Mouse (Mus musculus): ENCODE measurements around the gene Sh3bgrl3.
"Not testable (repeated sequence)": the region's sequence is repeated elsewhere in the genome, so short reads cannot be mapped to it uniquely, and the experiment has no call there.

Sh3bgrl3 gene

DNA sequence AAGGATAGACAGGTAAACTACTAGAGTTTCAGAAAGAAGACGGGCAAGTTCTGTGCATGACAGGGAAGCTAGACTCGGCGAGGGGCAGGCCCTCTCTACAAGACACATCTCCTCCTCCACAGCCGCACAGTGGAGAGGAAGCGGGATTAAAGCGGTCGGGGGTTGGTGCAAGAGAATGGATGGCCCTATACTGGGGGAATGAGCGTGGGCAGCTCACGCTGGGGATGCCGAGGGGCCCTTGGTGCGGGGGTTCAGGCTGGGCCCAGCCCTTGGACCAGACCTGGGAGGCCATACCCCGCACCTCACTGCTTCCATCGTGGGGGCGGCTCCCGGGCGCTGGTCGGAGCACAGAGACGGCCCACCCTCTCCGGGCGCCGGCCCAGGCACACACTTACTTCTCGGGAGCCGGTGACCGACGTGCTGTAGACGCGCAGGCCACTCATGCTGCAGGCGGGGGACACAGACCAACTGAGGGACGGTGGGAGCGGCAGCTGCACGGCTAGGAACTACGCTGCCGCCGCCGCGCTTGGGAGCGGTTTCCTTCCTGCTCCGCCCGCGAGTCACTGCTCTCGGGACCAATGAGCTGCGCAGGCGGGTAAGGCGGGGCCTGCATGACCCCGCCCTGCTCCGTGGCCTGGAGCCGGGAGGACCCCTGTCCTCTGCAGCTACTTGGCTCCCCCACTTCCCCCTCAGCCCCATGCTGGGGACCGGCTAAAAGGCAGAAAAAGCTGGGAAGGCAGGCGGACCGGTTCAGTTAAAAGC is at the start of gene Sh3bgrl3:
TSS of gene Sh3bgrl3 (minus strand) at position 569 of the 762 bp plus-strand sequence.
- DNase-seq (ENCODE audit: extremely low spot score, low spot score): peak; percentile 84

DNA sequence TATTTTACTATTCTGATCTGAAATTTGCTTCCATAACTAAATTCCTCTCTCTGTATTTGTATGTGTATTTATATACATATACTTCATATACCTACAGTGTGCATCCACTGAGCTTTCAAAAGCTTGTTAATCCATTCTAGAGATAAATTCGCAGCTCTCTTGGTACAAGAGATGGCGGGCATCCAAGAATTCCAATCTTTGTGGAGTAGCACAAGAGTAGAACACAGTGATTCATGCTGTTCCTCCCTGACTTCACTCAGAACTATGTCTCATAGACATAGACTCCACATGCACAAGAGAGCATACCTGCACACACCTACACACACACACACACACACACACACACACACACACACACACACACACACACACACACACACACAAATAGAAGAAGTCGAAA is 43.8 kb upstream of the Sh3bgrl3 start:
- no peak for DNase-seq (ENCODE audit: extremely low spot score, low spot score)

DNA sequence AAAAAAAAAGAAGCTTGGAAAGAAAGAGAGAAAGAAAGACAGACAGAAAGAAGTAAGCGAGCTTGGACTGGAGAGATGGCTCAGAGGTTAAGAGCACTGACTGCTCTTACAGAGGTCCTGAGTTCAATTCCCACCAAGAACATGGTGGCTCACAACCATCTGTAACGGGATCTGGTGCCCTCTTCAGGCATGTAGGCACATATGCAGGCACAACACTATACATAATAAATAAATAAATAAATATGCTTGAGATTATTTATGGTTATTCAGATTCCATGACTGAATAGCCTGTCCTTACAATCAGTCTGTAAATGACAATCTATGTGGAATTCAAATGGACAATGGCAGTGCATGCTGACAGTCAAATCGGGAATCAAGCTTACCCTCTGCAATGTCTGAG is 38.3 kb upstream of the Sh3bgrl3 start:
- DNase-seq (ENCODE audit: extremely low spot score, low spot score): no peak

DNA sequence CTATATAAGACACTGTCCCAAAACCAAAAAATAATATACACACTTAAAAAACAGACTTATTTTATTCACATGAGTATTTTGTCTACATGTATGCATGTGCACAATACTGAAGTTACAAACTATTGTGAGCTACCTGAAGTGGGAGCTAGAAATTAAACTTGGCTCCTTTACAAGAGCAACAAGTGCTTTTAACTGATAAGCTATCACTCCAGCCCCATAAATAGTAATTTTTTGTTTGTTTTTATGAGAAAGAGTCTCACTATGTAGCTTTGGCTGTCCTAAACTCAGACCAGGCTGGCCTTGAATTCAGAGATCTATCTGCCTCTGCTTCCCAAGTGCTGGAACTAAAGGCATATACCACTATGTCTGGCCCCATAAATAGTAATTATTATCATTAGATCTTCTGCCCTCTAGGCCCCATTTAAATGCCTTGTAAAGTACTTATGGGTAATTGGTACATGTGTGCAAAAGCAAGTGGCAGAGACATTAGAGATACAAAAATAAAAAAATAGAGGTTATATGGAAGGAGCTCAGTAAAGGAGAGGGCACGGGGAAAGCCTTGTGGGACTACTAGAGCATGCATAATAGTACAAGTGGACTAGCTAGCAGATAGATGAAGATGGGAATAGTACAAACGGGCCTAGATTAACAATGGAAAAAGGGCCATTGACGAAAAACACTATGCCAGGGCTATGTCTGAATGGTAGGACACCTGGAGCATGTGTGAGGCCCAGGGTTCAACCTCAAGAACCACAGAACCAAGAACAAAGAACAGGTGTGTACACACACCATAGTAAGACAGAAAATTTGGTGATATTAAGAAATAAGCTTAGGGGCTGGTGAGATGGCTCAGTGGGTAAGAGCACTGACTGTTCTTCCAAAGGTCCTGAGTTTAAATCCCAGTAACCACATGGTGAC is 37.2 kb upstream of the Sh3bgrl3 start:
- DNase-seq (ENCODE audit: extremely low spot score, low spot score): no peak

DNA sequence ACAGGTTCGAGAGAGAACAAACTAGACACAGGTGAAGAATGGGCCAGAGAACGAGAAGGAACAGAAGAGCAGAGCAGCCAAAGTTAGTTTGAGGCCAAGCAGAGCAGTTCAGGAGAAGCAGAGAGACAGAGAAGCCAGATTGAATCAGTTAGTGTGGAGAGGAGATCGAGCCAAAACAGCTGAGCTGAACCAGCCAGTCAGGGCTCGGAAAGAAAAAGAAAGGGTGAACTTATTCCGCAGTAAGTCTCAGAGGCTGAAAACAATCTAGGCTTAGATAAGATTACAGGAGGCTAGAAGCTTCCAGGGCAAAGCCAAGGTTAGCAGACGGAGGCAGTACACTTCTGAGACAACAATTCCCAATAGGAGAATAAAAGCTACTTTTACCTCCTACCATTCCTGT is 36.4 kb upstream of the Sh3bgrl3 start:
- DNase-seq (ENCODE audit: extremely low spot score, low spot score): no peak

DNA sequence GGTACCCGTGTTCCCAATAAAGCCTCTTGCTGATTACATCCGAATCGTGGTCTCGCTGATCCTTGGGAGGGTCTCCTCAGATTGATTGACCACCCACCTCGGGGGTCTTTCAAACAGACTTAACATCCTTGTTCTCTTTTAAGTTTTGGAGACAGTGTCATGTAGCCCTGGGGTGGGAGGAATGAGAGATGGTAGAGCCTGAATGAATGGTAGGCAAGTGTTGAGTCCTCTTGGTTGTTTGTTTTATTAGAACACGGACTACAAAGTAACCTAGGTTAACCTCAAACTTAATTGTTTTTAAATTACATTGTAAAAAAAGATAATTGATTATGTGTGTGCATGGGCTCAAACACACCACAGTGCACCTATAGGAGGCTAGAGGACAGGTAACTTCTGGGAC is 36.0 kb upstream of the Sh3bgrl3 start:
- DNase-seq (ENCODE audit: extremely low spot score, low spot score): no peak

DNA sequence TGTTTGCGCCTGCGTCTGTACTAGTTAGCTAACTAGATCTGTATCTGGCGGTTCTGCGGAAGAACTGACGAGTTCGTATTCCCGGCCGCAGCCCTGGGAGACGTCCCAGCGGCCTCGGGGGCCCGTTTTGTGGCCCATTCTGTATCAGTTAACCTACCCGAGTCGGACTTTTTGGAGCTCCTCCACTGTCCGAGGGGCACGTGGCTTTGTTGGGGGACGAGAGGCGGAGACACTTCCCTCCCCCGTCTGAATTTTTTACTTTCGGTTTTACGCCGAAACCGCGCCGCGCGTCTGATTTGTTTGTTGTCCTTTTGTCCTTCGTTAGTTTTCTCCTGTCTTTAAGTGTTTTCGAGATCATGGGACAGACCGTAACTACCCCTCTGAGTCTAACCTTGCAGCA is 31.5 kb upstream of the Sh3bgrl3 start:
- DNase-seq (ENCODE audit: extremely low spot score, low spot score): peak; percentile 31

DNA sequence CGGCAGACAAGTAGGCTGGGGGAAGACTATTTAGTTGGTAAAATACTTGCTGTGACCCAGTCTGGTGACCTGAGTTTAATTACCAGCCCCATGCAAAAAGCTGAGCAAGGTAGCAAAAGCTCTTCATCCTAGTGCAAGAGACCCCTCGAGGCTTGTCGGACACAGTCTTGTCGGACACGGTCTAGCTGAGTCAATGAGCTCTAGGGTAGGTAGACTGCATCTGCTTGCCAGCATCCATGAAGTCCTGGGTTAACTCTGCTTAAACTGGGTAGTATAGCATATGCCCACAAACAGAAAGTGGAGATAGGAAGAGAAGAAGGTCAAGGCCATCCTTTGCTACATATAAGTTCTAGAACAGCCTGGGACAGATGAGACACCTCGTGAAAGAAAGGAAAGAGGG is 30.2 kb upstream of the Sh3bgrl3 start:
- no peak for DNase-seq (ENCODE audit: extremely low spot score, low spot score)

DNA sequence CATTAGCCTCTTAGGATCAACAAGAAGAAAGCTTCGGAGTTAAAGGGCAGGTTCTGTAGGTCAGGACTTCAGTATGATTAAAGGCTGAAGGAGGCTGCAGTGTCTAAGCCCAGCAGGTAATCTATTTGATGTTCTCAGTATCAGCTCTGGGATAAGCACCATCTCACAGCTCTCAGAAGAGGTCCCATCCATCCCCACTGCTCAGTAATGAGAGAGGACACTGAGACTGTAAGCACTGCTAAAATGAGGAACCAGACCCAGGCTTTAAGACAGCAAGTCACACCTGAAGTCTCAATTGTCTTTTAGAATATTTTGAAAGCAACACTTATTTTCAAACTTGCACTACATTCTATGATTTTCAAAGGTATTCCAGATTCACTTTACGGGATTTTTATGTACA is 29.0 kb upstream of the Sh3bgrl3 start:
- DNase-seq (ENCODE audit: extremely low spot score, low spot score): no peak

DNA sequence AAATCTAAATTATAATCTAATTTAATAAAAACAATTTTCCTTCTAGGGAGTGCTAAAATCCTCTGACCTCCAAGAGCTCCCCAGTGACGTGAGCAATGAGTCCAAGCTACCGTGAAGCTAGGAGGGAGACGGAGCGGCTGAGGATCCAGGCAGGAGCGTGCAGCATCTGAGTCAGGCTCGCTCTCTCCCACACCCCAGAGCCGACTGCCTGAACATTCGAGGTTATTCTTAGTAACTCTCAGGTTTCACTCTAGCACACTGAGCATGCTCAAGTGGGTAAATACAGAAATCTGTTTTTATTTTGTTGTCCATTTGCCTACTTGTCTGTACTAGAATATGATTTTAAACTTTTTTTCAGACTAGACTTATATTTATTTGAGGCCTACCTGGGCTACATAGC is 28.2 kb upstream of the Sh3bgrl3 start:
- DNase-seq (ENCODE audit: extremely low spot score, low spot score): no peak

DNA sequence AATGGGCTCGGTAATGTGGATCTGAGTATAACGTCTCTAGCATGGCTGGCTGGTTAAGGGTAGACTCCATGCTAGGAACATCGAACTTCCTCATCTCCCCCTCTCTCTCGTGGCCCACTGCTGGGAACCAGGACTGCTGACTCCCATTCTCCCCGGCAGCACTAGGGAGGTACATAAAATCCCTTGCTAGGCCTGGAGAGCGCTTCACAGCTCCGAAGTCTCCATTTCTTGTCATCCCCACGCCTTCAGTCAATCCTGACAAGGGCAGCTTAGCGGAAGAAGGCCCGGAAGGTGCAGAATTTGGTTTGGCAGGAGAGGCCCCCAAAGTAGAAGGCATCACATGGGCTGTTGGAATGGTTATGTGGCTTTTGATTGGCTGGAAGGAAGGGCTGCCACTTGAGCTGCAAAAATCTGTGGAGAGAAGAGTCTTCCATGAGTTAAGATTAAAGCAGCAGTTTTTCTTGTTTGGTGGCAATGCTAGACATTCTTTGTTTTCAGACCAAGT is 27.4 kb upstream of the Sh3bgrl3 start:
- DNase-seq (ENCODE audit: extremely low spot score, low spot score): no peak

DNA sequence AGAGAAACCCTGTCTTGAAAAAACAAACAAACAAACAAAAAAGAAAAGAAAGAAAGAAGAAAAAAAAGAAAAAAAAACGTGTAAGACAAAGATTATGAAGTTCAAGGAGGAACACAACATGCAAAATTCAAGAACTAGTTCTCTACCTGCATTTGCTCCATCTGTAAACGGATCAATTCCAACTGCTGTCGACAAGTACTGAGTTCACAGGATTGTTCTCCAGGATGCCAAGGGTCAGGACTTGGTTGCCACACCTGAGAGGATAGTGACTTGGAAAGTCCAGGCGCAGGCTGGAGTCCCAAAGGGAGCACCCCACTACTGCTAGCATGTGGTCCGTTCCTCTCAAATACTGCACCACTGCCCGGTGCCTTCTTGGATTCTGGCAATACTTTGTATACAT is 26.9 kb upstream of the Sh3bgrl3 start:
- DNase-seq (ENCODE audit: extremely low spot score, low spot score): no peak

DNA sequence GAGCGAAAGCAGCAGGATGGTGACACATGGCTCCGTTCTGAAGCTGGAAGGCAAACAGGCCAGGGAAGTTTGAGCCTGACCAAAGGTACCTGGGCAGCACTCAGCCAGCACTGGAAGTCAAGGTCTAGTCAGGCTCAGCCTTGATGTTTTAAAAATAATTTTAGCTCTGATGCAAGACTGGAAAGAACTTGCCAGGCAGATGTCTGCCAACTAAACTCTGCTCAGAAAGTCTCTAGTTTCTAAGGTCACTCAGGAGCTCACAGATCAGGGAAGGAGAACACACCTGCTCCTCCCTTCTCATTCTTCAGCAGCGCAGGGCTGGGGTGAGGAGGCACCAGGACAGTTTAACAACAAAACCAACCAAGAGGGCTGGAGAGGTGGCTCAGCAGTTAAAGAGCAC is 25.8 kb upstream of the Sh3bgrl3 start:
- DNase-seq (ENCODE audit: extremely low spot score, low spot score): no peak

DNA sequence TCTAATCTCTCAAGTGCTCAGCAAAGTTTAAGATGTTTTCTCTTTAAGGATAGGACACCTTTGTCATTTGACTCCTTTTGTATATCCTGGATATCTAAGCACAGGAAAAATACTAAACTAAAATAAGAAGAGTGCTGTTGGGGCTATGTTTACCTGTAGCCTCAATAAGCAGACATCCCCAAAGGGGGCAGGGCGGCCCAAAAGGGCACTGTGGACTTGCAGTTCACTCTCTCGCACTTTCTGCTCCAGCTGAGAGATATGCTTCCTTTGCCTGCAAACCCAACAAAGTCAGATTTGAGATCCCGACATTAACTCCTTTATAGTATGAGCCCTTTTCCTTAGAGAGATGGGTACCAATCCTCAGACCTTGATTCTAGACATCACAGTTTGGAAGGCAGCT is 25.1 kb upstream of the Sh3bgrl3 start:
- no peak for DNase-seq (ENCODE audit: extremely low spot score, low spot score)

DNA sequence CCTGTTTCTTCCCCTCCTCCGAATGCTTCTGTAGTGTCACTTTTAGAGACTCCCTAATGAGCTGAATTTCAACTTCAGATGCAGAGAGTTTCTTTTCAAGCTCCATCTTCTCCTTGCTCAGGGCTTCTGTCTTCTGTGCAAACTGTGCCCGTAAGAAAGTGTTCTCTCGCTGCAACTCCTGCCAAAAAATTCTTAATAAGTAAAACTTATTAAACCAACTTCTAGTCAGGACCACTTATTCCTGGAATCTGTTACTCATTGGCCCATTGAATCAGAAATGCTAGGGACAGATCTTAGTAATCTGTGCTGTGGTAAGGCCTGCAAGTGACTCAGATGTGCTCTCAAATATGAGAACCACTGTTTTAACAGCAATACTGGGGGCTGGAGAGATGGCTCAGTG is 23.5 kb upstream of the Sh3bgrl3 start:
- no peak for DNase-seq (ENCODE audit: extremely low spot score, low spot score)

DNA sequence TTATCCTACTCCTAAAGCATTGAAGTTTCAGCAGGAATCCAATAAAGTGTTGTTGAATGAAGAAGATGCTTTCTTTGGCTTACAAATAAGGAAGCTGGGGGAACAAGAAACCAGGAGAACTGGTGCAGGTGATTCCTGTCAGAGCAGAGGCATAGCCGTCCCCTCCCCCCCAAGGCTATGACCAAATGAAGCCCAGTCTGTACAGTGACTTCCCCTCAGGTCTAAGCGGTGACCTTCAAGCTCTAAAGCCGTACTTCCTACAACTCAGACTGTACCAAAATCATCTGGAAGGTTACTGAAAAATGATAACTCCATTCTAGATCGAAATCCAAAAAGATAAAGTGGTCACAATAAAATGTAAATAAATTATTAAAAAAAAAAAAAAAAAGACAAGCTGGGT is 20.8 kb upstream of the Sh3bgrl3 start:
- DNase-seq (ENCODE audit: extremely low spot score, low spot score): no peak

DNA sequence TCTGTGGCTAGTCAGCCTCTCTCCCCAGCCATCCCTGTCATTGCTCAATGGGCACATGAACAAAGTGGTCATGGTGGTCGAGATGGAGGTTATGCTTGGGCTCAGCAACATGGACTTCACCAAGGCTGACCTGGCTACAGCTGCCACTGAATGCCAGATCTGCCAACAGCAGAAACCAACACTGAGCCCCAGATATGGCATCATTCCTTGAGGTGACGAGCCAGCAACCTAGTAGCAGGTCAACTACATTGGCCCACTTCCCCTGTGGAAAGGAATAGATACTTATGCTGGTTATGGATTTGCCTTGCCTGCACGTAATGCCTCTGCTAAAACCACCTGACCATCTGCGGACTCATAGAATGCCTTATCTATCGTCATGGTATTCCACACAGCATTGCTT is 15.7 kb upstream of the Sh3bgrl3 start:
- DNase-seq (ENCODE audit: extremely low spot score, low spot score): not testable (repeated sequence)

DNA sequence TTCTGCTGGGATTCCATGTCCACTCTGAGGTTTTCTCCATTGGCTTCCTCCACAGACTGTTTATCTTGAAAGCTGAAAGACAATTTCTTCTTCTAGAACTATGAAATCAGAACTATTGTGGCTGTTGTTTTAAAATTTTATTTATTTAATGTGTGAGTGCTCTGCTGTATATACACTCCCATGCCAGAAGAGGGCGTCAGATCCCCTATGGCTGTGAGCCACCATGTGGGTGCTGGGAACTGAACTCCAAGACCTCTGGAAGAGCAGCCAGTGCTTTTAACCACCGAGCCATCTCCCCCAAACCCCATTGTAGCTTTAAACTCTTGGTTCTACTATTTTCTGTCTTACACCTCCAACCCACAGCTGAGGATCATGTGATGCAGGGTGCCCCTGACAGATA is 10.3 kb upstream of the Sh3bgrl3 start:
- DNase-seq (ENCODE audit: extremely low spot score, low spot score): no peak

DNA sequence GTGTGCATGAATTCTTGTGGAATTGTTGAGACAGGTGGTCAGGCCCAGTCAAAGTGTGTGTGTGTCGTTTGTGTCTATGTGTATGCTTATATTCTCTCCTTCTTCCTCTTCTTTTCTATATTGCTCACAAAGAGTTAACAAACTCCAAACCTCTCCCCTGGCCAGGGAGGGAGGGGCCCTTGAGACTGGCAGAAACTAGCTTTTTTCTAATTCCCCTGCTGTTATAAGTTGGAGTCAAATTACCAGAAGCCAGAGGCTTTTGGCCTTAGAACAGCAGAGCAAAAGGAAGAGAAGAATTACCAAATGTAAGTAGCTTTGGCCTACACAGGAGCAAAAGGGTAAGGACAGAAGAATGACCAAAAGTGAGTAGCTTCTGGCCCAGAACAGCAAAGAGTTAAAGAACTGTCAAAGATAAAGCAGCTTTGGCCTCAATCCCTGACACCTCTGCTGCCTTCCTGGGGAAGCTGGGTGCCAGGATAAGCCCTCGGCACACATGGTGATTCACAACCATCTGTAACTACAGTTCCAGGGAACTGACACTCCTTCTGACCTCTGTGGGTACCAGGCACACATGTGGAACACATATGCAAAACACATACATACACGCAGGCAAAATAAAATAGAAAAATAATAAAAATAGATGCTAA is 7.8 kb upstream of the Sh3bgrl3 start:
- DNase-seq (ENCODE audit: extremely low spot score, low spot score): no peak

DNA sequence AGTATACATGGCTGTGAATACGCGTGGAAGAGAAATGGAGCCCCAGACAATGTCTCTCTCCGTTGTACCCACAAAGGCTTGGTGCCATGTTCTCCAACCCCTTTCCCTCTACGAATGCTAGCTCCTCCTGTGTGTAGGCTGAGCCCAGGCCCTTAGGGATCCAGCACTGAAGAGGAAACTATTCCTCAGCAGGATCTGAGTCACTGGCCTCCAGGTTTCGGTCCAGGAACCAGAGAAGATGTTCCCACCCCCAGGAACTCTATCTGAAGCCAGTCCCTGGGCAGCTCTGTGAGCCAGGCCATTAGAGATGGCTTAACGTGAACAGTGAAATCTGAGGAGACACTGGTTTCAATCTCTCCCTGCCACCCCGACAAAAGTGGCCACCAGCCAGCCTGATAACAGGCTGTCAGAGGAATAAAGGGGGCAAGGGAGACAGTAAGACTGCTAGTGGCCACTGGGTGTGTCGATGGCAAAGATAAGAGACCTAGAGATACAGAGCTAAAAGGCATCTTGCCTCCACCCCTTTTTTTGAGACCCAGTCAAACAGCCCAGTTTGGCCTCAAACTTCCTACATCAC is 4.0 kb upstream of the Sh3bgrl3 start:
- DNase-seq (ENCODE audit: extremely low spot score, low spot score): no peak

DNA sequence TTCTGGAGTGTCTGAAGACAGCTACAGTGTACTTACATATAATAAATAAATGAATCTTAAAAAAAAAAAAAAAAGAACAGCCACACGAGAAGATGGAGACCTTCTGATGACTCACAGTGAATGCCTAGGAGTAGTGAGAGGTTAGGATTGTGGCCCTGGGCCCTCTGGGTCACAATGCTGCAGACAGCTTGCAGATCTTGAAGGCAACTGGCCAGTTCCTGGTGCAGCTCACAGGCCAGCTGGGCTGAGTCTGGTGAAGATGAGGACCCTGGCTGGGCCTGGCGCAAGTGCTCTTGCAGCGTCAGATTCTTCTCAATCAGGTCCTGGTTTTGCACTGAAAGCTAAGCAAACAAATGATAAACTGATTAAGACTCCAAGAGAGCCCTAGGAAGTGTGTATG is 3.5 kb upstream of the Sh3bgrl3 start:
- no peak for DNase-seq (ENCODE audit: extremely low spot score, low spot score)

DNA sequence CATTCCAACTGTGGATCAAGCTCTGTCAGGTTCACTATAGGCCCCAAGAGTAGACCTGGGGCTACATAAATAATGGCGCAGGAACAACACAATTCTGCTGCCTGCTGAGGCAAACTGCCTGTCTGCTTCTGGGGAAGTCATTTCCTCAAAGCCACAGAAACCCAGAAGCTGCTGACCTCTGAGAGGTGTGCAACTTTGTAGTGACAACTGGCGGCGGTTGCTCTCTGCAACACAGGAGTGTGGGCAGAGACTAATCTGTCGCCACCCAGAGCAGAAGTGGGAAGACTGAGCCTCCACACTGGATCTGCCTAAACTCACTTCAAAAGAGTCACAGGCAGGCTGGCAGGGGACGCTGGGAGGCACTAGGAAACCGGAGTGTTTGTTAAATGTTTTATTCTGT is 893 bp upstream of the Sh3bgrl3 start:
- no peak for DNase-seq (ENCODE audit: extremely low spot score, low spot score)
